Mouse (Mus musculus) embryonic facial prominence, embryonic 12.5 days (tissue): ENCODE measurements around the gene Eif6. TPM values are rescaled to one million over a fixed set of nuclear protein-coding genes. Genes with fewer than 3 reads are reported as not detected.
A peak's percentile ranks its signal among the peaks of the same experiment; 100 is the strongest.

Experiments used
- ATAC-seq: fragments of 200-750 bp; cut with Nextera tagmentation; 2 replicates; pipeline ENCODE4 v1.8.0; 2017; ENCODE audit not compliant: insufficient number of reproducible peaks, insufficient read depth, low FRiP score, low TSS enrichment
- H3K27ac ChIP-seq: fragments of 300-500 bp; sonication (generic); 2 replicates; pipeline ENCODE4 v1.5.1; 2016; ENCODE audit warnings: mild to moderate bottlenecking
- H3K27me3 ChIP-seq: fragments of 300-500 bp; sonication (generic); 2 replicates; pipeline ENCODE4 v1.6.1; 2016; ENCODE audit warnings: mild to moderate bottlenecking, moderate library complexity
- H3K36me3 ChIP-seq: fragments of 300-500 bp; sonication (generic); 2 replicates; pipeline ENCODE4 v1.6.1; 2016; ENCODE audit warnings: mild to moderate bottlenecking
- H3K4me1 ChIP-seq: fragments of 300-500 bp; sonication (generic); 2 replicates; pipeline ENCODE4 v1.6.1; 2016
- H3K4me2 ChIP-seq: fragments of 300-500 bp; sonication (generic); replicated peaks from 2 replicates; pipeline ENCODE4 v1.6.1; 2016; ENCODE audit warnings: mild to moderate bottlenecking, moderate library complexity
- H3K4me3 ChIP-seq: fragments of 300-500 bp; sonication (generic); 2 replicates; pipeline ENCODE4 v1.5.1; 2016; ENCODE audit warnings: mild to moderate bottlenecking
- H3K9ac ChIP-seq: fragments of 300-500 bp; sonication (generic); 2 replicates; pipeline ENCODE4 v1.6.1; 2016; ENCODE audit warnings: mild to moderate bottlenecking, moderate library complexity
- H3K9me3 ChIP-seq: fragments of 300-500 bp; sonication (generic); 2 replicates; pipeline ENCODE4 v1.6.1; 2016; ENCODE audit warnings: mild to moderate bottlenecking, moderate library complexity
- WGBS: fragments of 180-500 bp; shearing (Covaris S2); methylation state at CpG from one replicate; pipeline ENCODE4 v1.1.7; 2016; 5-methylcytosine and 5-hydroxymethylcytosine counted together
- polyA plus RNA-seq: library from polyadenylated mRNA; unstranded; fragments of >200 nt; fragmentation: Nextera tagmentation; extraction: Ambion mirVana; gene quantifications from 2 replicates; pipeline ENCODE4 v1.2.1, GENCODE M21; 2016

Gene Eif6
- polyA plus RNA-seq, 1 experiment from 2014 or later, result 188 TPM

- WGBS, result 71% methylated on average over 5 of the region's 5 CpGs
- H3K4me2 ChIP-seq, result no peak overlapping the region
- H3K9ac ChIP-seq, result no peak overlapping the region
- no peaks in the 10 kb centered on the region for H3K4me1 ChIP-seq
- ATAC-seq, result no peak
- no peak overlapping the region for H3K27ac ChIP-seq
- no peaks in the 10 kb centered on the region for H3K36me3 ChIP-seq
- H3K27me3 ChIP-seq, result 0 out of 2 replicates have a peak, but pooled peaks cover 4% of the 10 kb centered on the region
- no peak overlapping the region for H3K4me3 ChIP-seq
- H3K9me3 ChIP-seq, result no peaks in the 10 kb centered on the region
Measured at GRCm38 (mm10) chr2:155806548-155806947, 20.2 kb downstream of the Eif6 start.

GRCm38 (mm10) chr2:155805925-155806255, 20.8 kb downstream of the Eif6 start:
- H3K36me3 ChIP-seq, result no peaks in the 10 kb centered on the region
- WGBS, result 83% methylated on average over 6 of the region's 6 CpGs
- no peak overlapping the region for H3K4me2 ChIP-seq
- H3K9ac ChIP-seq, result no peak overlapping the region
- no peak overlapping the region for H3K27ac ChIP-seq
- 0 out of 2 replicates have a peak, but pooled peaks cover 4% of the 10 kb centered on the region for H3K27me3 ChIP-seq
- H3K4me3 ChIP-seq, result no peak overlapping the region
- no peak for ATAC-seq
- H3K4me1 ChIP-seq, result no peaks in the 10 kb centered on the region
- H3K9me3 ChIP-seq, result no peaks in the 10 kb centered on the region

GRCm38 (mm10) chr2:155805231-155805924, 21.3 kb downstream of the Eif6 start:
- no peak overlapping the region for H3K27ac ChIP-seq
- H3K9me3 ChIP-seq, result no peaks in the 10 kb centered on the region
- no peaks in the 10 kb centered on the region for H3K4me1 ChIP-seq
- H3K9ac ChIP-seq, result no peak overlapping the region
- WGBS, result 54% methylated on average over 6 of the region's 6 CpGs
- no peak overlapping the region for H3K4me3 ChIP-seq
- no peaks in the 10 kb centered on the region for H3K36me3 ChIP-seq
- no peak overlapping the region for H3K4me2 ChIP-seq
- H3K27me3 ChIP-seq, result 0 out of 2 replicates have a peak, but pooled peaks cover 4% of the 10 kb centered on the region
- ATAC-seq, result no peak

GRCm38 (mm10) chr2:155804053-155804452, 22.7 kb downstream of the Eif6 start:
- H3K36me3 ChIP-seq, result no peaks in the 10 kb centered on the region
- H3K9me3 ChIP-seq, result no peaks in the 10 kb centered on the region
- ATAC-seq, result no peak
- no peak overlapping the region for H3K4me2 ChIP-seq
- 0 out of 2 replicates have a peak, but pooled peaks cover 4% of the 10 kb centered on the region for H3K27me3 ChIP-seq
- H3K4me1 ChIP-seq, result no peaks in the 10 kb centered on the region
- H3K27ac ChIP-seq, result no peak overlapping the region
- WGBS, result 78% methylated on average over 5 of the region's 5 CpGs
- no peak overlapping the region for H3K4me3 ChIP-seq
- no peak overlapping the region for H3K9ac ChIP-seq

GRCm38 (mm10) chr2:155802761-155803160, 24.0 kb downstream of the Eif6 start:
- Histone ChIP-seq H3K27me3 (0 out of 2 replicates have a peak, but pooled peaks cover 7% of the 10 kb centered on the region), H3K9ac (no peak overlapping the region), H3K9me3 (no peaks in the 10 kb centered on the region), H3K36me3 (no peaks in the 10 kb centered on the region), H3K27ac (no peak overlapping the region), H3K4me3 (no peak overlapping the region), H3K4me1 (no peaks in the 10 kb centered on the region), H3K4me2 (no peak overlapping the region)
- WGBS, result 54% methylated on average over 3 of the region's 3 CpGs
- no peak for ATAC-seq

- Histone ChIP-seq H3K27ac (no peak overlapping the region), H3K4me2 (no peak overlapping the region), H3K4me1 (no peaks in the 10 kb centered on the region), H3K9ac (no peak overlapping the region), H3K36me3 (no peaks in the 10 kb centered on the region), H3K4me3 (no peak overlapping the region), H3K9me3 (no peaks in the 10 kb centered on the region), H3K27me3 (0 out of 2 replicates have a peak, but pooled peaks cover 3% of the 10 kb centered on the region)
- 57% methylated on average over 3 of the region's 3 CpGs for WGBS
- ATAC-seq, result no peak
Measured at GRCm38 (mm10) chr2:155798613-155799012, 28.1 kb downstream of the Eif6 start.

GRCm38 (mm10) chr2:155794674-155795445, 31.9 kb downstream of the Eif6 start:
- no peak overlapping the region for H3K27ac ChIP-seq
- 86% methylated on average over 12 of the region's 12 CpGs for WGBS
- no peak overlapping the region for H3K9ac ChIP-seq
- no peak overlapping the region for H3K4me3 ChIP-seq
- no peak overlapping the region for H3K4me2 ChIP-seq
- H3K9me3 ChIP-seq, result no peaks in the 10 kb centered on the region
- H3K4me1 ChIP-seq, result no peaks in the 10 kb centered on the region
- H3K36me3 ChIP-seq, result no peaks in the 10 kb centered on the region
- H3K27me3 ChIP-seq, result 0 out of 2 replicates have a peak, but pooled peaks cover 3% of the 10 kb centered on the region
- ATAC-seq, result no peak

GRCm38 (mm10) chr2:155792899-155793298, 33.8 kb downstream of the Eif6 start:
- H3K9ac ChIP-seq, result no peak overlapping the region
- no peak overlapping the region for H3K27ac ChIP-seq
- H3K4me3 ChIP-seq, result no peak overlapping the region
- no peaks in the 10 kb centered on the region for H3K36me3 ChIP-seq
- H3K9me3 ChIP-seq, result no peaks in the 10 kb centered on the region
- H3K4me2 ChIP-seq, result peak overlapping the region; percentile 4; the same call in 1 of the 2 replicates
- no peaks in the 10 kb centered on the region for H3K4me1 ChIP-seq
- ATAC-seq, result no peak
- H3K27me3 ChIP-seq, result no peaks in the 10 kb centered on the region
- 27% methylated on average over 12 of the region's 12 CpGs for WGBS

- no peak overlapping the region for H3K9ac ChIP-seq
- 75% methylated on average over 18 of the region's 18 CpGs for WGBS
- no peak overlapping the region for H3K4me3 ChIP-seq
- no peaks in the 10 kb centered on the region for H3K27me3 ChIP-seq
- no peaks in the 10 kb centered on the region for H3K9me3 ChIP-seq
- ATAC-seq, result no peak
- no peak overlapping the region for H3K4me2 ChIP-seq
- no peaks in the 10 kb centered on the region for H3K4me1 ChIP-seq
- no peak overlapping the region for H3K27ac ChIP-seq
- no peaks in the 10 kb centered on the region for H3K36me3 ChIP-seq
Measured at GRCm38 (mm10) chr2:155787949-155788931, 38.5 kb downstream of the Eif6 start.

- H3K36me3 ChIP-seq, result no peaks in the 10 kb centered on the region
- H3K9me3 ChIP-seq, result no peaks in the 10 kb centered on the region
- H3K27me3 ChIP-seq, result no peaks in the 10 kb centered on the region
- H3K4me2 ChIP-seq, result no peak overlapping the region
- no peak overlapping the region for H3K4me3 ChIP-seq
- no peak for ATAC-seq
- no peaks in the 10 kb centered on the region for H3K4me1 ChIP-seq
- H3K9ac ChIP-seq, result no peak overlapping the region
- WGBS, result 70% methylated on average over 5 of the region's 5 CpGs
- no peak overlapping the region for H3K27ac ChIP-seq
Measured at GRCm38 (mm10) chr2:155786905-155787304, 39.8 kb downstream of the Eif6 start.

GRCm38 (mm10) chr2:155784534-155784933, 42.2 kb downstream of the Eif6 start:
- ATAC-seq, result no peak
- WGBS, result 75% methylated on average over 6 of the region's 6 CpGs
- Histone ChIP-seq H3K27me3 (no peaks in the 10 kb centered on the region), H3K4me3 (no peak overlapping the region), H3K4me1 (no peaks in the 10 kb centered on the region), H3K36me3 (no peaks in the 10 kb centered on the region), H3K9ac (no peak overlapping the region), H3K4me2 (no peak overlapping the region), H3K9me3 (no peaks in the 10 kb centered on the region), H3K27ac (no peak overlapping the region)
